Mouse (Mus musculus): Measurements from ENCODE around the gene Dcun1d4. TPM values are rescaled to one million over a fixed set of nuclear protein-coding genes. Genes with fewer than 3 reads are reported as not detected.

The Dcun1d4 gene
- polyA plus RNA-seq, 1 experiment from 2014 or later: 68.3 TPM

DNA sequence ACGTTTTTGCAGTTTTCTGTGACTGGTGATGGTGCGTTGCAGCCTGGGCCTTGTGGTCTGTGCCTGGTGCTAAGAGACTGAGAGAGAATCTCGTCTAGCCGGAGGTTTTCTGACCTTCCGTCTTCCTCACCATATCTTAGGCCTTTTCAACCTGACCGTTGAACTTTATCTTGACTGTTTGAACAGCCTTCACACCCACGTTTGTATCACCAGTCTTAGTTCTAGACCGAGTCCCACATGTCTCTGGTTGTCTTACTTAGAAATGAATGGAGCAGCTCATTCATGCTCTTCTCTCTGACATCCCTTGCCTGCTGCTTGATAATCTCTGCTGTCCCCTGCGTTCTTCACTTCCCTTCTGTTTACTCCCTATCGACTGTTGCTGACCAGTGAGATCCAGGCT is 42.4 kb downstream of the Dcun1d4 start:
- 90% methylated on average over 10 of the region's 10 CpGs for WGBS

DNA sequence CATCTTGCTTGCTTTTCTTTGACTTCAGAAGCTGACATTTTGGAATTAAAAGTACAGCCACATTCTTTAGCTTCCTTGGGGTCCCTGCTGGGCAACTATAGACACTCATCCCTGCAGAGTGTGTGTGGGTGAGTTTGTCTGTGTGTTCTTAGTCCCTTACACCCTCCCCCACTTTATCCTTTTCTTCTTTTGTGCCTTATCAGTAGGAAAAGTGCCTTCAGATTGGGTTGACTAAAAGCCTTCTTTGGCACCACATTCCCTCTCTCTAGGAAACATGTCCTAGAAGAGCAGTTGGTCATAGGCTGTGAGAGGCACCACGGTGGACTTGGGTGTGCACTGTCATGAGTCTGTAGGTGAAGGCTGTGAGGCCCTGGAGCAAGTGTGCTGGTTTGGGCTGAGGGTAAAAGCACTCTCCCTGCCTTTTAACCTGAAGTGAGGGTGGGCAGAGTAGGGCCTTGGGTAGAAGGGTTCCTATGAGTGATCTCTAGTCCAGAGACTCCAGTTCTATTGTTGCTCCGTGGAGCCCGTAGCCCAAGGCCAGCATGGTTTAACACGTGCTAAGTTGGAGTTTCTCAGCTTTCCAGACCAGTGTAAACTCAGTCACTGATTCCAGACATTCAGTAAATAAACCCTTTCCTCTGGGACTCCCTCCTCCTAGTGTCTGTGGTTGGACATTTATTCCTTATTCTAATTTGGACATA is 43.6 kb downstream of the Dcun1d4 start:
- WGBS: 72% methylated on average over 4 of the region's 4 CpGs
- Histone ChIP-seq H3K9me3 (replicated peaks; ENCODE audit: control insufficient read depth, low read length) (no peaks in the 10 kb centered on the region), H3K9ac (replicated peaks; ENCODE audit: low read length) (no peak overlapping the region), H3K36me3 (replicated peaks; ENCODE audit: control insufficient read depth, insufficient read depth, low read depth, low read length) (no peaks in the 10 kb centered on the region; the same call in 1 of the 2 replicates), H3K27ac (replicated peaks; ENCODE audit: low read depth, low read length) (no peak overlapping the region), H3K27me3 (ENCODE audit: control insufficient read depth, insufficient read depth, low read length) (no peaks in the 10 kb centered on the region), H3K4me3 (ENCODE audit: low read depth, low read length) (no peak overlapping the region), H3K4me1 (ENCODE audit: control insufficient read depth, insufficient read depth, low read length) (no peaks in the 10 kb centered on the region), H3K4me2 (ENCODE audit: low read depth, low read length) (no peak overlapping the region)
- ATAC-seq (replicated peaks; ENCODE audit: insufficient number of reproducible peaks, low FRiP score, low TSS enrichment, low read depth) (no peak), DNase-seq (ENCODE audit: low spot score) (no peak)

More for the DNA sequence above, 42.4 kb downstream of the Dcun1d4 start:
- ATAC-seq (replicated peaks; ENCODE audit: insufficient number of reproducible peaks, low FRiP score, low TSS enrichment, low read depth): no peak
- Histone ChIP-seq H3K4me1 (ENCODE audit: control insufficient read depth, insufficient read depth, low read length) (no peaks in the 10 kb centered on the region), H3K27me3 (ENCODE audit: control insufficient read depth, insufficient read depth, low read length) (no peaks in the 10 kb centered on the region), H3K4me3 (ENCODE audit: low read depth, low read length) (no peak overlapping the region), H3K4me2 (ENCODE audit: low read depth, low read length) (no peak overlapping the region), H3K9me3 (replicated peaks; ENCODE audit: control insufficient read depth, low read length) (no peaks in the 10 kb centered on the region), H3K36me3 (replicated peaks; ENCODE audit: control insufficient read depth, insufficient read depth, low read depth, low read length) (no peaks in the 10 kb centered on the region; the same call in 1 of the 2 replicates), H3K27ac (replicated peaks; ENCODE audit: low read depth, low read length) (no peak overlapping the region), H3K9ac (replicated peaks; ENCODE audit: low read length) (no peak overlapping the region)
- DNase-seq (ENCODE audit: low spot score): no peak

DNA sequence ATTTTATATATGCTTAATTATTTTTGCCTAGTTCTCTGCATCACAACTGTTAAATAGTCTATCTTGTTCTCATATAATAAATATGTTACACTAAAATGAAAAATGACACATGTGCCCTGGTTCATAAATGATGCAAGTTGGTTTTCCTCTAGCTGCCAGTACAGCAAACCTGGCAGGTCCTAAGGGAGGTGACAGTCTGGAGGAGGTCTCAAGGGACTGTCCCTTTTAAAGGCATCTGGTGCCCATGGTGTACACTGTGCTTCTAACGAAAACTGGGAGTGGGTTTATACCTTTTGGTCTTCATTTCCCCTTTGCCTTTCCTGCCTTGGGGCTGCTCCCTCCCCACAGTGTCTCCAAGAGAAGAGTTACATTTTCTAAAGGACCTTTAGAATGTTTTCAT is 51.4 kb downstream of the Dcun1d4 start:
- 72% methylated on average over 1 of the region's 1 CpGs for WGBS
- no peak overlapping the region for H3K4me3 ChIP-seq (ENCODE audit: low read depth, low read length)
- no peak overlapping the region for H3K4me2 ChIP-seq (ENCODE audit: low read depth, low read length)
- H3K9ac ChIP-seq (replicated peaks; ENCODE audit: low read length): no peak overlapping the region
- DNase-seq (ENCODE audit: low spot score): no peak
- no peaks in the 10 kb centered on the region for H3K4me1 ChIP-seq (ENCODE audit: control insufficient read depth, insufficient read depth, low read length)
- no peaks in the 10 kb centered on the region for H3K27me3 ChIP-seq (ENCODE audit: control insufficient read depth, insufficient read depth, low read length)
- peaks cover 2% of the 10 kb centered on the region; the same call in 1 of the 2 replicates for H3K36me3 ChIP-seq (replicated peaks; ENCODE audit: control insufficient read depth, insufficient read depth, low read depth, low read length)
- ATAC-seq (replicated peaks; ENCODE audit: insufficient number of reproducible peaks, low FRiP score, low TSS enrichment, low read depth): no peak
- no peaks in the 10 kb centered on the region for H3K9me3 ChIP-seq (replicated peaks; ENCODE audit: control insufficient read depth, low read length)
- no peak overlapping the region for H3K27ac ChIP-seq (replicated peaks; ENCODE audit: low read depth, low read length)

DNA sequence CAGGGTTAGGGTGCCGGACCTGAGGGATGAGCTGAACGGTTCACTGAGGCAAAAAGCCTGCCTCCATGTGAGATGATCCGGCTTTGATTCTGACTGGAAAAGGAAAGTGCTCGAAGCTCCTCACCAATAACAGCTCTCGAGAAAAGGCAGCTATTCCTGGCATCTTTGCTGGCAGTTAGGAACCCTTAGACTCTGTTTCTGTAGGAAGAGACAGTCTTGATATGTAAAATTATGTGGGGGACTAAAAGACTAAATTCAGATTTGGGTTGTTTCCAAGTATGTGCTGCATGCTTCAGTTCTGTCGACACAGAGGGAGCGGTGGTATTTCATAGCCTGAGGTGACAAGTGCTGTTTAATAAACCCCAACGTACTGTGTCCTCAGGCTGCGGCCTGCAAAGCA is 52.1 kb downstream of the Dcun1d4 start:
- Histone ChIP-seq H3K4me2 (ENCODE audit: low read depth, low read length) (no peak overlapping the region), H3K27ac (replicated peaks; ENCODE audit: low read depth, low read length) (no peak overlapping the region), H3K4me3 (ENCODE audit: low read depth, low read length) (no peak overlapping the region), H3K9me3 (replicated peaks; ENCODE audit: control insufficient read depth, low read length) (no peaks in the 10 kb centered on the region), H3K27me3 (ENCODE audit: control insufficient read depth, insufficient read depth, low read length) (no peaks in the 10 kb centered on the region), H3K9ac (replicated peaks; ENCODE audit: low read length) (no peak overlapping the region), H3K4me1 (ENCODE audit: control insufficient read depth, insufficient read depth, low read length) (no peaks in the 10 kb centered on the region), H3K36me3 (replicated peaks; ENCODE audit: control insufficient read depth, insufficient read depth, low read depth, low read length) (peaks cover 2% of the 10 kb centered on the region; the same call in 1 of the 2 replicates)
- WGBS: 84% methylated on average over 9 of the region's 9 CpGs
- no peak for ATAC-seq (replicated peaks; ENCODE audit: insufficient number of reproducible peaks, low FRiP score, low TSS enrichment, low read depth)
- DNase-seq (ENCODE audit: low spot score): no peak

DNA sequence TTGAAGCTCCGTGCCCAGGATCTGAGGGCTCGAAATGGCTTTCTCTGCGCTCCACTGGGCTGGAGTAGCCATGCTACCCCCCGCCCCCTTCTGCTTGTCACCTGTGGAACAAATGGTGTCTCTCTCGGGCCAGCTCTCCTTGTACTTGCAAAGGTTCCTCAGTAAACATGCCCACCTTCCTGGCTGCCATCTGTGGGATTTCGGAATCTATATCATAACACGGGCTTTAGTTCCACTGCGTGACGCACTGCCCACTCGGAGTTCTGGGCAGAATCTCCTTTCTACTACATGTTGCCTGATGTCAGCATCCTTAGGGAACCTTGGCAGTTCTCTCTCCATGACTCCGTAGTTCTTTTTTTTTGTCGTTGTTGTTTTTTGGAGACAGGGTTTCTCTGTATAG is 56.9 kb downstream of the Dcun1d4 start:
- no peaks in the 10 kb centered on the region for H3K4me1 ChIP-seq (ENCODE audit: control insufficient read depth, insufficient read depth, low read length)
- H3K27me3 ChIP-seq (ENCODE audit: control insufficient read depth, insufficient read depth, low read length): no peaks in the 10 kb centered on the region
- H3K9ac ChIP-seq (replicated peaks; ENCODE audit: low read length): no peak overlapping the region
- 92% methylated on average over 12 of the region's 12 CpGs for WGBS
- no peak for ATAC-seq (replicated peaks; ENCODE audit: insufficient number of reproducible peaks, low FRiP score, low TSS enrichment, low read depth)
- H3K9me3 ChIP-seq (replicated peaks; ENCODE audit: control insufficient read depth, low read length): no peaks in the 10 kb centered on the region
- no peak overlapping the region for H3K27ac ChIP-seq (replicated peaks; ENCODE audit: low read depth, low read length)
- DNase-seq (ENCODE audit: low spot score): no peak
- H3K4me2 ChIP-seq (ENCODE audit: low read depth, low read length): no peak overlapping the region
- H3K36me3 ChIP-seq (replicated peaks; ENCODE audit: control insufficient read depth, insufficient read depth, low read depth, low read length): peaks cover 2% of the 10 kb centered on the region; the same call in 1 of the 2 replicates
- no peak overlapping the region for H3K4me3 ChIP-seq (ENCODE audit: low read depth, low read length)

DNA sequence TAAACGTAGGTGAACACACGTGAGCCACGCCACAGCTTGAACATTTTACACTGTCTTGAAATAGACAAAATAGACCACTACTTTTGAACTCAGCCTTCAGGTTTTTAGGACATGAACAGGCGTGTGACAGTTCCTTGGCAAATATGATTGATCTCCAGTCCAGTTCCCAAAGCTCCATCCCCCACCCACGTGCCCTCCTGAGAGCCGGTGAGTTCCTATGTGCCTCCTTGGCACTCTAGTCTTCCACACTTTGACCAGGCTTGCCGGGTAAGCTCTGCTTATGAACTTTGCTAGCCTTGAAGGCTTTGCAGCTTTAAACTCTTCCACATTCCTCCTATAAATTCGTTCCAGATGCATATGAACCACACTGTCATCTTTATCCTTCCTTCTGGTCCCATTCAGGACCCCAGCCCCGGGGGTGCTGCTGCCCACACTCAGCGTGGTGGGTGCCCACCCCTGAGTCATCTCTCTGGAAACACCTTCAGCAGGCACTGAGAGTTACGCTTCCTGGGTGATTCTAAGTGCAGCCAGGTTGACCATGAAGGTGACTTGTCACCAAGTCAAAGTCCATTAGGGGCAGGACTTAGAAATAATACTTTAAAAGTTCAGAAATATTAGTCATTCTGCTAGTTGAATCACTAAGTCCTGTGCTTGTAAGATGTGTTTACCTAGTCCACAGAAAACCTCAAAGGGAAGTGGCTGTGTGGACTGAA is 57.9 kb downstream of the Dcun1d4 start:
- 83% methylated on average over 11 of the region's 11 CpGs for WGBS
- Histone ChIP-seq H3K9ac (replicated peaks; ENCODE audit: low read length) (no peak overlapping the region), H3K4me2 (ENCODE audit: low read depth, low read length) (no peak overlapping the region), H3K36me3 (replicated peaks; ENCODE audit: control insufficient read depth, insufficient read depth, low read depth, low read length) (no peaks in the 10 kb centered on the region; the same call in 1 of the 2 replicates), H3K27ac (replicated peaks; ENCODE audit: low read depth, low read length) (no peak overlapping the region), H3K4me3 (ENCODE audit: low read depth, low read length) (no peak overlapping the region), H3K9me3 (replicated peaks; ENCODE audit: control insufficient read depth, low read length) (no peaks in the 10 kb centered on the region), H3K27me3 (ENCODE audit: control insufficient read depth, insufficient read depth, low read length) (no peaks in the 10 kb centered on the region), H3K4me1 (ENCODE audit: control insufficient read depth, insufficient read depth, low read length) (no peaks in the 10 kb centered on the region)
- ATAC-seq (replicated peaks; ENCODE audit: insufficient number of reproducible peaks, low FRiP score, low TSS enrichment, low read depth) (no peak), DNase-seq (ENCODE audit: low spot score) (no peak)

DNA sequence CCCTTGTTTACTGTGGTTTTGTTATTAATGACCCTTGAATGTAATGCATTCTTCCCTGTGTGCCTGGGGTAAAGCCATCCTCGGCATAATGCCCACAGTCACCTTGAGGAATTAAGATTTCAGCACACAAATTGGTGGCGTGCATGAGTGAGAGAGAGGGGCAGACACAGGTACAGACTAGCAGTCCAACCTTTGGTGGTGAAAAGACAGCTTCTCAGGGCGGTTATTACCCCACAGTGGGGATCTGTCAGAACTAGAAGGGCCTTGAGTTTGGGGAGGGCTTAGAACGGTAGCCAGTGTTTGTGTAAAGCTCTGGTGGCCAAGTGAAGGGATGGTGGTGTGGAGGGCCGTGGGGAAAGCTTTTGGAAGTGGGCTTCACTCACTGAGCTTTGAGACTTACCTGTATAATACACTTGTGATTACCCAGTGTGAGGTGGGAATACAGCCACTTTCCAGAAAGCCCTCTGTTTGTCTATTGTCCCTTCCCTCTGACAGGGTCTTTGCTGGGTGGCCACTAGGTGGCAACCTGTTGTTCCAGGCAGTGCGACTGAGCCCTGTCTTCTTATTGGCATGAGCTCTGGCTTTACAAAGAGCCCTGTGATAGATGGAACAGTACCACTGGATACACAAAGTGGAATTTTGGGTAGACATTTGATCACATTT is 59.2 kb downstream of the Dcun1d4 start:
- Histone ChIP-seq H3K27me3 (ENCODE audit: control insufficient read depth, insufficient read depth, low read length) (no peaks in the 10 kb centered on the region), H3K9ac (replicated peaks; ENCODE audit: low read length) (no peak overlapping the region), H3K9me3 (replicated peaks; ENCODE audit: control insufficient read depth, low read length) (no peaks in the 10 kb centered on the region), H3K4me3 (ENCODE audit: low read depth, low read length) (no peak overlapping the region), H3K36me3 (replicated peaks; ENCODE audit: control insufficient read depth, insufficient read depth, low read depth, low read length) (no peaks in the 10 kb centered on the region; the same call in 1 of the 2 replicates), H3K4me2 (ENCODE audit: low read depth, low read length) (no peak overlapping the region), H3K27ac (replicated peaks; ENCODE audit: low read depth, low read length) (no peak overlapping the region), H3K4me1 (ENCODE audit: control insufficient read depth, insufficient read depth, low read length) (no peaks in the 10 kb centered on the region)
- DNase-seq (ENCODE audit: low spot score) (peak; percentile 72), ATAC-seq (replicated peaks; ENCODE audit: insufficient number of reproducible peaks, low FRiP score, low TSS enrichment, low read depth) (no peak)
- WGBS: 60% methylated on average over 6 of the region's 6 CpGs

DNA sequence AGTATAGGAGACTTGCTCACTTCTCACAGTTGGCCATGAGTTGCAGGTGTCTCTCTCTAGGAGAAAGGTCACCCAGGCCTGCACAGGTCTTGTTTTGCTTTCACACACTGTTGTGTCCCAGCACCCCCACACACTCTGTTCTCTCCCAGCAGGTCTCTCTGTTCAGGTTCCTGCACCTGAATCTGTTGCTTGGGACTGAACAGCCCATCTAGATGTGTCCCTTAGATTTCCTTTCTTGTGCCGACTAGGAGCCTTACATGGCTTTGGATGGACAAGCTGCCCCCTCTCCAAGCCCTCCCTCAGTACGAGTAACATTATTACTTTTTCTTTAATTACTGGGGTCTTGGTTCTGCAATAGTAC is 59.7 kb downstream of the Dcun1d4 start:
- no peaks in the 10 kb centered on the region; the same call in 1 of the 2 replicates for H3K36me3 ChIP-seq (replicated peaks; ENCODE audit: control insufficient read depth, insufficient read depth, low read depth, low read length)
- no peak overlapping the region for H3K27ac ChIP-seq (replicated peaks; ENCODE audit: low read depth, low read length)
- no peak for ATAC-seq (replicated peaks; ENCODE audit: insufficient number of reproducible peaks, low FRiP score, low TSS enrichment, low read depth)
- whole genome bisulfite sequencing: 88% methylated on average over 2 of the region's 2 CpGs
- H3K4me2 ChIP-seq (ENCODE audit: low read depth, low read length): no peak overlapping the region
- no peak overlapping the region for H3K4me3 ChIP-seq (ENCODE audit: low read depth, low read length)
- no peak for DNase-seq (ENCODE audit: low spot score)
- H3K9ac ChIP-seq (replicated peaks; ENCODE audit: low read length): no peak overlapping the region
- no peaks in the 10 kb centered on the region for H3K9me3 ChIP-seq (replicated peaks; ENCODE audit: control insufficient read depth, low read length)
- no peaks in the 10 kb centered on the region for H3K27me3 ChIP-seq (ENCODE audit: control insufficient read depth, insufficient read depth, low read length)
- no peaks in the 10 kb centered on the region for H3K4me1 ChIP-seq (ENCODE audit: control insufficient read depth, insufficient read depth, low read length)

Data from embryonic facial prominence, embryonic 11.5 days (tissue).